Mouse (Mus musculus) megakaryocyte, embryonic 14.5 days (primary cell): ENCODE results near the gene Shmt1.

ENCODE experiments used
- FLI1 ChIP-seq: IDR thresholded peaks from 2 replicates; pipeline ENCODE4 v1.6.1; 2012; ENCODE audit warnings: low read length, inconsistent platforms, mixed read lengths
- GATA1 ChIP-seq: IDR thresholded peaks from 3 replicates; pipeline ENCODE4 v1.6.1; 2012; ENCODE audit warnings: mixed read lengths, low read length, inconsistent platforms, borderline replicate concordance

DNA sequence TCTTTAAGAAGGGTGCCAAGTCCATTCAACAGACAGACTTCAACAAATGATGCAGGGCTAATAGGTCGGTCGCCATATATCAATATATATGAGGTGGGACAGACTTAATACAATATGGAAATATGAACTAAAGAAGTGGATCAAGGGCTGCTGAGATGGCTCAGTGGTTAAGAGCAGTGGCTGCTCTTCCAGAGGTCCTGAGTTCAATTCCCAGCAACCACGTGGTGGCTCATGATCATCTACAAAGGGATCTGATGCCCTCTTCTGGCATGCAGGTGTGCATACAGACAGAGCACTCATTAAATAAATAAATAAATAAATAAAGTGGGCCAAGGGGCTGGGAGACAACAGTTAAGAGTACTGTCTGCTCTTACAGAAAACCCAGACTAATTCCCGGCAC is 39.4 kb downstream of the Shmt1 start:
- TF ChIP-seq GATA1 (no peak), FLI1 (no peak)
